Mouse (Mus musculus): ENCODE results near the gene Orm1. TPM values are rescaled to one million over a fixed set of nuclear protein-coding genes. Genes with fewer than 3 reads are reported as not detected.

Gene Orm1
- polyA plus RNA-seq, 2 experiments = not detected

DNA sequence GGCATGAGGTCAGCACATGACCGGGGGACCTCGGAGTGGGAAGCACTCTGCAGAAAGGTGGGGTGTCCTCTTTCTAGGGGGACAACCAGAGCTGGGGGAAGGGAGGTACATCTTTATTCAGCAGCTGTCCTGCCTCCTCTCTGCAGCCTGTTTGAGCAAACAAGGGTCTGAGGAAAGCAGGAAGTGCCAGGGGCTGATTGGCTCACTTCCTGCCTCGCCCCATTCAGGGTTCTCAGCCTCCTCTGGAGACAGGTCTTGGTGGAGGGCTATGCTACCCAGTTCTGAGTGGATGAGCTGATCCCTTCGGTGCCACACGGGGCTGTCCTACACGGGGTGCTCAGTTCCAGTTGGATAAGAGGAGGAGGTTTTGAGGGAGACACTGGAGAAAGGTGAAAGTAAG, 47.0 kb downstream of the Orm1 start:
- H3K9me3 ChIP-seq (ENCODE audit: control insufficient read depth, low read length) = no peaks in the 10 kb centered on the region
- no peak for DNase-seq (ENCODE audit: low read depth in 3 of 3, low spot score in 3 of 3)

More for the DNA sequence above, 47.0 kb downstream of the Orm1 start:
- Histone ChIP-seq H3K27me3 (ENCODE audit: control insufficient read depth, insufficient read depth, low read length) (no peaks in the 10 kb centered on the region), H3K4me3 (ENCODE audit: insufficient read depth in 1 of 2, low read depth in 2 of 2, low read length in 2 of 2) (no peak overlapping the region), H3K36me3 (replicated peaks; ENCODE audit: control insufficient read depth, insufficient read depth, low read depth) (no peaks in the 10 kb centered on the region; the same call in 1 of the 2 replicates), H3K27ac (no peak overlapping the region), H3K9ac (replicated peaks) (no peak overlapping the region), H3K4me2 (ENCODE audit: low read depth) (no peak overlapping the region), H3K4me1 (replicated peaks; ENCODE audit: control insufficient read depth in 2 of 2, insufficient read depth in 2 of 2, low read length in 1 of 2) (peaks cover 6 to 18% of the 10 kb centered on the region in 2 experiments; a peak in 3 of 4 replicates)
- no peak for ATAC-seq (ENCODE audit: insufficient read depth)
- TF ChIP-seq CTCF (IDR thresholded peaks at IDR 0.05; ENCODE audit: low read depth) (no peak), EP300 (IDR thresholded peaks at IDR 0.05; ENCODE audit: low read depth) (no peak)
- 47% methylated on average over 6 of the region's 6 CpGs for WGBS (ENCODE audit: insufficient replicate concordance)

Other genes starting within 250 kb of the Orm1 start
- 580 and 780 TPM in 2 replicates for gene Ambp, start 189.8 kb upstream of the Orm1 start, polyA plus RNA-seq (2012; rRNA removed)
- 691 and 797 TPM in 2 replicates for gene Ambp, start 189.8 kb upstream of the Orm1 start, polyA plus RNA-seq (2014; fragmentation: Nextera tagmentation; extraction: Ambion mirVana)
- gene Kif12, start 172.4 kb upstream of the Orm1 start, polyA plus RNA-seq (2012; rRNA removed) = 5.7 and 6.1 TPM in 2 replicates
- gene Kif12, start 172.4 kb upstream of the Orm1 start, polyA plus RNA-seq (2014; fragmentation: Nextera tagmentation; extraction: Ambion mirVana) = 3.8 TPM in 2 replicates
- gene Col27a1, start 130.6 kb upstream of the Orm1 start, polyA plus RNA-seq (2012; rRNA removed) = 3.8 and 4.2 TPM in 2 replicates
- gene Col27a1, start 130.6 kb upstream of the Orm1 start, polyA plus RNA-seq (2014; fragmentation: Nextera tagmentation; extraction: Ambion mirVana) = 0.75 and 1.2 TPM in 2 replicates
- not detected in 2 replicates for gene Orm3, start 11.6 kb downstream of the Orm1 start, polyA plus RNA-seq (2012; rRNA removed)
- gene Orm3, start 11.6 kb downstream of the Orm1 start, polyA plus RNA-seq (2014; fragmentation: Nextera tagmentation; extraction: Ambion mirVana) = not detected in 2 replicates
- gene Orm2, start 17.9 kb downstream of the Orm1 start, polyA plus RNA-seq (2012; rRNA removed) = not detected in 2 replicates
- gene Orm2, start 17.9 kb downstream of the Orm1 start, polyA plus RNA-seq (2014; fragmentation: Nextera tagmentation; extraction: Ambion mirVana) = not detected in 2 replicates
- gene Akna, start 58.8 kb downstream of the Orm1 start, polyA plus RNA-seq (2012; rRNA removed) = 2.2 TPM in 2 replicates
- 2.4 and 2.8 TPM in 2 replicates for gene Akna, start 58.8 kb downstream of the Orm1 start, polyA plus RNA-seq (2014; fragmentation: Nextera tagmentation; extraction: Ambion mirVana)
- 0.53 and 0.61 TPM in 2 replicates for gene Whrn, start 151.4 kb downstream of the Orm1 start, polyA plus RNA-seq (2012; rRNA removed)
- 0.23 and 0.29 TPM in 2 replicates for gene Whrn, start 151.4 kb downstream of the Orm1 start, polyA plus RNA-seq (2014; fragmentation: Nextera tagmentation; extraction: Ambion mirVana)
- gene Atp6v1g1, start 200.2 kb downstream of the Orm1 start, polyA plus RNA-seq (2012; rRNA removed) = 27.1 and 42.6 TPM in 2 replicates
- 117 and 119 TPM in 2 replicates for gene Atp6v1g1, start 200.2 kb downstream of the Orm1 start, polyA plus RNA-seq (2014; fragmentation: Nextera tagmentation; extraction: Ambion mirVana)
- gene Tmem268, start 214.2 kb downstream of the Orm1 start, polyA plus RNA-seq (2012; rRNA removed) = 3.5 and 5.1 TPM in 2 replicates
- 7.8 and 7.9 TPM in 2 replicates for gene Tmem268, start 214.2 kb downstream of the Orm1 start, polyA plus RNA-seq (2014; fragmentation: Nextera tagmentation; extraction: Ambion mirVana)